Mouse (Mus musculus) C2C12 (cell line): ENCODE results near the gene Esrrb. TPM values are rescaled to one million over a fixed set of nuclear protein-coding genes. Genes with fewer than 3 reads are reported as not detected.

Experiments
- H3K27me3 ChIP-seq: one replicate; pipeline ENCODE4 v1.6.1; 2011; ENCODE audit not compliant: control insufficient read depth, insufficient read depth, insufficient read length
- H3K36me3 ChIP-seq: one replicate; pipeline ENCODE4 v1.6.1; 2011; ENCODE audit not compliant: control insufficient read depth, insufficient read depth
- H3K4me3 ChIP-seq: one replicate; pipeline ENCODE4 v1.5.1; 2011; ENCODE audit warnings: mild to moderate bottlenecking, control low read depth; ENCODE audit not compliant: poor library complexity, insufficient read depth, severe bottlenecking
- H3K79me2 ChIP-seq: one replicate; pipeline ENCODE4 v1.6.1; 2011; ENCODE audit not compliant: control insufficient read depth, insufficient read depth
- H3K79me3 ChIP-seq: one replicate; pipeline ENCODE4 v1.6.1; 2011; ENCODE audit warnings: low read depth, control low read depth
- H3ac ChIP-seq: one replicate; pipeline ENCODE3; 2011; ENCODE audit warnings: low read depth; ENCODE audit not compliant: control insufficient read depth, insufficient read length
- CEBPB ChIP-seq: IDR thresholded peaks from one replicate; pipeline ENCODE4 v1.6.1; 2011; ENCODE audit warnings: low read depth, mild to moderate bottlenecking, control low read depth, moderate library complexity
- CTCF ChIP-seq: IDR thresholded peaks from one replicate; pipeline ENCODE4 v1.5.1; 2011; ENCODE audit not compliant: control insufficient read depth, insufficient read depth, insufficient read length
- FOSL1 ChIP-seq: IDR thresholded peaks from one replicate; pipeline ENCODE4 v1.8.0; 2011; ENCODE audit warnings: mild to moderate bottlenecking, low read length; ENCODE audit not compliant: poor library complexity, insufficient read depth, severe bottlenecking
- MAX ChIP-seq: IDR thresholded peaks from one replicate; pipeline ENCODE4 v1.6.1; 2011; ENCODE audit warnings: mild to moderate bottlenecking, control low read depth
- MYOD1 ChIP-seq: IDR thresholded peaks from one replicate; pipeline ENCODE4 v1.6.1; 2011; ENCODE audit warnings: low read depth; ENCODE audit not compliant: control insufficient read depth, insufficient read length
- MYOG ChIP-seq: IDR thresholded peaks from one replicate; pipeline ENCODE4 v1.6.1; 2011; ENCODE audit not compliant: control insufficient read depth, insufficient read length; ENCODE audit errors: extremely low read depth
- USF1 ChIP-seq: IDR thresholded peaks from one replicate; pipeline ENCODE4 v1.6.1; 2011; ENCODE audit warnings: low read depth, mild to moderate bottlenecking, control low read depth, moderate library complexity
- polyA plus RNA-seq: library from polyadenylated mRNA; unstranded; fragments of >200 nt; fragmentation: generic; extraction: Trizol; gene quantifications from one replicate; pipeline ENCODE4 v1.2.1, GENCODE M21; 2012; ENCODE audit warnings: missing spikeins

Gene Esrrb
- polyA plus RNA-seq, 1 experiment: 0.80 TPM

DNA sequence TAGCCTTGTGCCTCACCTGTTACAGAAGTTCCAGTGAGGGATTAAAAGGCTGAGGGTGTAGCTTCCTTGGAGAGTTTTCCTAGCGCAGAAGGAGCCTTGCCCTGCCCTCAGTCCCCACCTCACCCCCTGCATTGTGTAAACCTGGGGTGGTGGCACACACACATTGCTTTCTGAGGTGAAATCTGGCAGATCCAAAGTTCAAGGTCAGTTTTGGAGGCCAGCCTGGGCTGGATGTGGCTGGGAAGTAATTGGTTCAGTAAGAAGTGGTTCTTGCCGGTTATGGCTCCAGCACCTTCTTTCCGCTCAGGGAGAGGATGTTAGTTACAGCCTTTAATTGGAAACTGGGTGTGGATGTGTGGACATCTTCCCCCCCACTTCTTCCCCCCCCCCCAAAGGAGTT lies 143.4 kb downstream of the Esrrb start:
- H3K36me3 ChIP-seq: no peaks in the 10 kb centered on the region
- H3K79me2 ChIP-seq: no peaks in the 10 kb centered on the region
- H3ac ChIP-seq: no peak overlapping the region
- no peaks in the 10 kb centered on the region for H3K79me3 ChIP-seq
- H3K27me3 ChIP-seq: peaks cover 61% of the 10 kb centered on the region
- no peak for TF ChIP-seq CEBPB
- TF ChIP-seq FOSL1: no peak
- TF ChIP-seq CTCF: no peak
- TF ChIP-seq MYOD1: no peak
- TF ChIP-seq USF1: no peak
- no peak for TF ChIP-seq MAX
- TF ChIP-seq MYOG: no peak
- no peak overlapping the region for H3K4me3 ChIP-seq

GRCm38 (mm10) chr12:86507741-86508140 lies 146.8 kb downstream of the Esrrb start:
- Histone ChIP-seq H3K27me3 (peaks cover 62% of the 10 kb centered on the region), H3K79me3 (no peaks in the 10 kb centered on the region), H3ac (no peak overlapping the region), H3K4me3 (no peak overlapping the region), H3K36me3 (no peaks in the 10 kb centered on the region), H3K79me2 (no peaks in the 10 kb centered on the region)
- TF ChIP-seq CTCF: no peak
- TF ChIP-seq MYOD1: no peak
- TF ChIP-seq CEBPB: no peak
- no peak for TF ChIP-seq MYOG

DNA sequence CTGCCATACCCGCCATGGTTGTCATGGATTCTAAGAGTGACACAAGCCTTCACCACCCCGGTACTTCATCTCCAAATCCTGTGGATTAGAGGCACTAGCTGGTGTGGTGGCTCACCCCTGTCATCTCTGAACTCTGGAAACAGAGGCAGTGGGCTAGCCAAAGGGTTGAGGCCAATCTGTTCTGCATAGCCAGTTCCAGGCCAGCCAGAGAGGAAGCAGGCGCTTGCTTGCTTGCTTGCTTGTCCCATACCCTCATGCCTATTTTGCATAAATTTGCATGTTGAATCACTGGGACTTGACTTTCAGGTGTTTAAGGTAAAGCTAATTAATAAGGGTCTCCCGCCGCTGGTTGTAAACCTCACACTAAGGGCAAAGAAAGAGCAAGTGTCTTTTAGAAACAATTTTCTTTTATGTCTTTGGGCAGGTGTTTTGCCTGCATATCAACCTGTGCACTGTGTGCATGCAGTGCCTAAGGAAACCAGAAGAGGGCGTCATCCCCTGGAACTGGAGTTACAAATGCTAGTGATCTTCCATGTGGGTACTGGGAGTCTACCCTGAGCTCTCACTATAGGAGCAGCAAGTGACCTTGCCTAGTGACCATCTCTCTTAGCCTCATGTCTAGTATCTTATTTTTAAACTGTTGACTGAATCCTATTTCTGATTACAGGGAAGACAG lies 147.5 kb downstream of the Esrrb start:
- no peak overlapping the region for H3ac ChIP-seq
- H3K79me3 ChIP-seq: no peaks in the 10 kb centered on the region
- H3K4me3 ChIP-seq: no peak overlapping the region
- no peak for TF ChIP-seq MYOD1
- TF ChIP-seq CEBPB: no peak
- TF ChIP-seq FOSL1: no peak
- peaks cover 56% of the 10 kb centered on the region for H3K27me3 ChIP-seq
- no peaks in the 10 kb centered on the region for H3K79me2 ChIP-seq
- H3K36me3 ChIP-seq: no peaks in the 10 kb centered on the region

DNA sequence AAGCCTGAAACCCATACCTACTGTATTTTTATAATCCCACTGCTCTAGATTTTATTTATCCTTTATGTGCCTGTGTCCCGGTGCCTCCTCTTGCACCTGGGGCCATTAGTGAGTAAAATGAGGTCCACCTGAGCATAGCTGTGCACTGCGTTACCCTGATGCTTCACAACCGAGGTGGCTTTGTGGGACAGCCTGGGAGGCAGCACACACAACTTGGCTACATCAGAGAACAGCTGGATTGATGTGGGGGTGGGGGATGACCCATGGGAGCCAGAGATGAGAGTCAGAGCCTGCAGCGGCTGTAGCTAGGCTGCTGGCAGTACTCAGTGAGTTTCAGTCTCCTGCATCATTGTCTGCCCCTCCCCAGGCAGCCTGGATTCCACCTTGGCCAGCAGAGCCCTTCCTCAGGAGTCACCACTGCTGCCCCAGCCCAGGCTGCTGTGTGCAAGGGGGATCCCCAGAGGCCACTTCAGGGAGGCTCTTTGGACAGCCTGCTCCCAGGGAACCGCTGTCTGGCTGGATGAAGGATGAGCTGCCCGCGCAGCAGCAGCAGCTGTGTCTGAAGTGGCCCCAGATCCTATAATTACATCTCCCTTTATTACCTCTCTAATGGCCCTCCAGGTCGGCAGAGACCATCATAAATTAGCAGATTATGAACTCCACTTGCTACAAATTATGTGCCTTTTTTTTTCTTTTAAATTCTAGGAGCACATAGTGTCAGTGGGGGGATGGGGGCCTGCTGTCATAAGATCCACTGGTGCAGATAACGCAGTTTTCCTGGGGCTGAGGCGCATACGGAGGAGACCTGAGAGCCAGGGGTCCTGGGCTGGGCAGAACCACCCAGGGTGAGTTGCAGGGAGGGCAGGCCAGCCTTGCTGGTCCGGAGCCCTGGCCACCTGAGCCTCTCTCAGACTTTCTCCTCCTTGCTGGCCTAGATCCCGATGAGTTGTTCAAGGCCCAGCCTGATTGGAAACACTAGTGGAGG lies 148.7 kb downstream of the Esrrb start:
- Histone ChIP-seq H3K36me3 (no peaks in the 10 kb centered on the region), H3ac (no peak overlapping the region), H3K27me3 (peaks cover 44% of the 10 kb centered on the region), H3K4me3 (no peak overlapping the region), H3K79me2 (no peaks in the 10 kb centered on the region), H3K79me3 (no peaks in the 10 kb centered on the region)
- no peak for TF ChIP-seq FOSL1

GRCm38 (mm10) chr12:86512335-86512734 lies 151.4 kb downstream of the Esrrb start:
- no peak for TF ChIP-seq FOSL1
- no peak for TF ChIP-seq CEBPB
- TF ChIP-seq CTCF: no peak
- no peak for TF ChIP-seq MYOG
- TF ChIP-seq MYOD1: no peak
- no peak for TF ChIP-seq USF1
- no peak for TF ChIP-seq MAX
- no peaks in the 10 kb centered on the region for H3K79me2 ChIP-seq
- peaks cover 26% of the 10 kb centered on the region for H3K27me3 ChIP-seq
- H3K4me3 ChIP-seq: no peak overlapping the region
- H3K36me3 ChIP-seq: no peaks in the 10 kb centered on the region
- no peak overlapping the region for H3ac ChIP-seq
- H3K79me3 ChIP-seq: no peaks in the 10 kb centered on the region

DNA sequence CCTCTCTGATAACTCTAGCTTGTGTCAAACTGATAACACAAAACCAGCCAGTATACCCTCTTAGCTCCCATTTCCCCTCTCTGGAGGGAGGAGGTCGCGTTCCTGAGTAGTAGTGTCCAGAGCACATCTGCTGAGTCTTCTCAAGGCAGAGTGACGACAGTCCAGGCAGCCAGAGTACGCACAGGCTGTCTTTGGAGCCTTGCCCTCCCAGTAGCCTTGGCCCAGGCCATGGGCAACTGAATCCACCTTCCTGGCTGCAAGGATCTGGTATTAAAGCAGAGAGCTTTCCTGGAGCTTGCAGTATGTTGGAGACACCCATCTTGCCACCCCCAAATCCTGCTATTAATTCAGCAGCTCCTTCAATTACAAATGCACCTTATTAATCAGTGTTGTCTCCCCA lies 152.7 kb downstream of the Esrrb start:
- no peaks in the 10 kb centered on the region for H3K79me3 ChIP-seq
- TF ChIP-seq FOSL1 (no peak), CTCF (no peak), MAX (no peak), CEBPB (no peak)
- H3K4me3 ChIP-seq: no peak overlapping the region
- H3K79me2 ChIP-seq: no peaks in the 10 kb centered on the region
- no peak overlapping the region for H3ac ChIP-seq
- H3K27me3 ChIP-seq: peaks cover 21% of the 10 kb centered on the region
- H3K36me3 ChIP-seq: no peaks in the 10 kb centered on the region
